Mouse (Mus musculus): ENCODE results near the gene F5. TPM values are rescaled to one million over a fixed set of nuclear protein-coding genes. Genes with fewer than 3 reads are reported as not detected.

Gene F5
- total RNA-seq, 2 experiments from 2014 or later, result 0.42 to 0.52 TPM

GRCm38 (mm10) chr1:164261553-164261952 is 109.9 kb downstream of the F5 start:
- DNase-seq (ENCODE audit: low spot score in 2 of 2), result peak in 1 of 2 experiments; percentile 22
- intact Hi-C loops (cut with DNase I), result no loop called here

Other genes with a start within 250 kb of the F5 start
- gene Scyl3, start 222.7 kb upstream of the F5 start, total RNA-seq (2021), result 10 to 100 TPM; 22.1 to 26.6 TPM
- gene BC055324, start 157.0 kb upstream of the F5 start, total RNA-seq (2021), result 1 to 10 TPM in 1 of 2 experiments, under 1 TPM in 1; 0.96 to 1.2 TPM
- gene Mettl18, start 156.9 kb upstream of the F5 start, total RNA-seq (2021), result 1 to 10 TPM; 5.0 to 5.3 TPM
- under 1 TPM in 1 of 2 experiments, not detected in 1; 0.10 TPM for gene Sele, start 103.6 kb upstream of the F5 start, total RNA-seq (2021)
- not detected for gene Sell, start 89.9 kb upstream of the F5 start, total RNA-seq (2021)
- gene Selp, start 36.6 kb upstream of the F5 start, total RNA-seq (2021), result not detected
- 10 to 100 TPM; 12.8 to 13.5 TPM for gene Slc19a2, start 97.2 kb downstream of the F5 start, total RNA-seq (2021)
- gene Ccdc181, start 123.7 kb downstream of the F5 start, total RNA-seq (2021), result 10 to 100 TPM; 23.4 to 24.4 TPM
- 10 to 100 TPM; 24.0 to 26.7 TPM for gene Nme7, start 152.3 kb downstream of the F5 start, total RNA-seq (2021)
- 10 to 100 TPM; 24.6 to 26.7 TPM for gene Blzf1, start 155.7 kb downstream of the F5 start, total RNA-seq (2021)